Mouse (Mus musculus): ENCODE results near the gene Elk4. TPM values are rescaled to one million over a fixed set of nuclear protein-coding genes. Genes with fewer than 3 reads are reported as not detected.

Gene Elk4
- total RNA-seq, 2 experiments from 2014 or later = 88.1 to 135 TPM

- peak; percentile 87 for ATAC-seq (replicated peaks; ENCODE audit: low FRiP score, low TSS enrichment, poor library complexity, severe bottlenecking)
Observed at GRCm38 (mm10) chr1:131981378-131982013, 25.9 kb upstream of the Elk4 start.

GRCm38 (mm10) chr1:131982907-131983306, 24.5 kb upstream of the Elk4 start:
- ATAC-seq (replicated peaks; ENCODE audit: low FRiP score, low TSS enrichment, poor library complexity, severe bottlenecking) = peak; percentile 76

DNA sequence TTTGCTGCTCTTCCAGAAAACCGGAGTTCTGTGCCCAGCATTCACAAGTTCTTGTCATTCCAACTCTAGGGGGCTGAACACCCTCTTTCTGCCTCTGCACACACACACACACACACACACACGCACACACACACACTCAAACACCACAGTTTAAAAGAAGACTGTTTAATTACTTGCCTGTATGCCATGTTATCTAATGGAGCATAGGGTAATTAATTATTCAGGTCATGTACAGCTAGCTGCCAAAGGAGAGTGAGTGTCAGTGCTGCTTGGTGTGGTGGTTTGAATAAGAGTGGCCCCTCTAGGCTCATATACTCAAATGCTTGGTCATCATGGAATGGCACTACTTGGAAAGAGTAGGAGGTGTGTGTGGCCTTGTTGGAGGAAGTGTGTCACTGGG, 23.6 kb upstream of the Elk4 start:
- no peak for ATAC-seq (replicated peaks; ENCODE audit: low FRiP score, low TSS enrichment, poor library complexity, severe bottlenecking)

- no peak for ATAC-seq (replicated peaks; ENCODE audit: low FRiP score, low TSS enrichment, poor library complexity, severe bottlenecking)
Observed at GRCm38 (mm10) chr1:131987432-131987831, 20.0 kb upstream of the Elk4 start.

DNA sequence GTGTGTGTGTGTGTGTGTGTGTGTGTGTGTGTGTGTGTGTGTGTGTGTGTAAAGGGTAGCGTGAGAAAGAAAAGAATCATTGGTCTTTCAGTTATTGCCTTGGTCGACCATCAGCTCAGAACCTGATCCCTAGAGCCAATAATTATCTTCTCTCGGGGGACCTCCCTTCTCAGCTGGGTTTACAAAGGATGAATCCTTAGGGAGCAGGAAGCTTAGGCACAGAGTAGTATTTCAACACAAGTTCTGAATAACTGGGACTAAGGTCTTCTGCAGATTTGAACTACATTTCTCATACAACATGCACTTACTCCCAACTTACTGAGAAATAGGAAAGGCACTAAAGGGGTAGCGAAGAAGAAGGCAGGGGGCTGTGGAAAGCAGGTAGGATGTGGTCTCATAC, 17.9 kb upstream of the Elk4 start:
- no peak for ATAC-seq (replicated peaks; ENCODE audit: low FRiP score, low TSS enrichment, poor library complexity, severe bottlenecking)

GRCm38 (mm10) chr1:131990083-131990760, 17.2 kb upstream of the Elk4 start:
- ATAC-seq (replicated peaks; ENCODE audit: low FRiP score, low TSS enrichment, poor library complexity, severe bottlenecking) = no peak

- ATAC-seq (replicated peaks; ENCODE audit: low FRiP score, low TSS enrichment, poor library complexity, severe bottlenecking) = no peak
Observed at GRCm38 (mm10) chr1:131992561-131993001, 14.8 kb upstream of the Elk4 start.

DNA sequence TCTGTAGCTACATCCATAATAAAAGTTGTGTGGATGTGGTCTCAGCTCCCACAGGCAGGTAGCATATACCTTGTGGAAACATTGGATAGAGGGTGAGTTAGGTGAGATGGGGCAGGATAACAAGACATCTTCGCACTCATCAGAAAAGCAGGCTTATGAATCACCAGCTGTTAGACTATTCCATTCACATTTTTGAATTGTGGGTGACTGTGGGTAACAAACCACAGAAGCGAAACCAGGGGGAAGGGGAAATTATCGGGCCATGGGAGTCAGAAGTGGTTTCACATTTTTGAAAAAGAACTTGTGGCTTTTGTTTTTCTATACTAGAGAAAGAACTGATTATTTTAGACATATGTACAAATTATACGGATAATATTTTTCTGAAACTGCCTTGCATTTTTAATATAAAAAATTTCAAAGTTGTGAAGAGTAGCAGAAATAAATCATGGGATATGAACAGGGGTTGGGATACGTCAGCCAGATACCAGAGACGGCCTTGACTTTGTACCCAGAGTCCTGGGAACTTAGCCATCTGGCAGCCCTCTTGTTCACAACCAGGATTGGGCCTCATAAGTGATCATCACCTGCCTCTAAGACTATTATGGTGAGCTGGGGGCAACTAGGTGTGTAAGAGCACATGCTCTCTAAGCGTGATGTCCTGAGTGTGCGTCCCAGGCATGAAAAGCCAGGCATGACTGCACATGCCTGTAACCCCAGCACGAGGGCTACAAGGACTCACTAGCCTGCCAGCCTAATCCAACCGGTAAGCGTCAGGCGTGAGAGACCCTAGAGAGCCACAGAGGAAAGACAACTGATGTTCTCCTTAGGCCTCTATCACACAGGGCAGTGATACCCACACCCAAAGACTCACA, 14.0 kb upstream of the Elk4 start:
- ATAC-seq (replicated peaks; ENCODE audit: low FRiP score, low TSS enrichment, poor library complexity, severe bottlenecking) = no peak

DNA sequence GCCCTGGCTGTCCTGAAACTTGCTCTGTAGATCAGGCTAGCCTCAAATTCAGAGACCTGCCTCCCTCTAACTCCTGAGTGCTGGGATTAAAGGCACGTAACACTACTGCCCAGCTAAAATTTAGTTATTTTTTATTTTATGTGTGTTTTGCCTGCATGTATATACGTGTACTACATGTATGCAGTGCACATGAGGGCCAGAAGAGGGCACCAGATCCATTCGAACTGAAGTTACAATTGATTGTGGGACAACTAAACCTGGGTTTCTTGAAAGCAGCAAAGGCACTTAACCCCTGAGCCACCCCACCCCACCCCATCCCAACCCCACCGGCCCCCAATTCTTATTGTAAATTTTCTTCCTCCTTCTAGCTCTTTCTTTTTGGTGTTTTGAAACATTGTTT, 12.3 kb upstream of the Elk4 start:
- peak; percentile 74 for ATAC-seq (replicated peaks; ENCODE audit: low FRiP score, low TSS enrichment, poor library complexity, severe bottlenecking)

DNA sequence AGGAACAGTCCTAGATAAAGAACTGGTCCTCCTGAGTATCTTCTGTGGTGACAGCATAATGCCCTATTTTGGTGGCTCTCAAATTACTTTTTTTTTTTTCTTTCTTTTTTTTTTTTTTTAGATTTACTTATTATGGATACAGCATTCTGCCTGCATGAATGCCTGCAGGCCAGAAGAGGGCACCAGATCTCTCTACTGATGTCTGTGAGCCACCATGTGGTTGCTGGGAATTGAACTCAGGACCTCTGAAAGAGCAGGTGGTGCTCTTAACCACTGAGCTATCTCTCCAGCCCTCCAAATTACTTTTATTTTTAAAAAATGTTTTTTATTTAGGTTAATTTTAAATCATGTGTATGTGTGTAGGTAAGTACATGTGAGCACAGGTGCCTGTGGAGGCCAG, 6.9 kb upstream of the Elk4 start:
- no peak for ATAC-seq (replicated peaks; ENCODE audit: low FRiP score, low TSS enrichment, poor library complexity, severe bottlenecking)

GRCm38 (mm10) chr1:132001880-132002330, 5.5 kb upstream of the Elk4 start:
- ATAC-seq (replicated peaks; ENCODE audit: low FRiP score, low TSS enrichment, poor library complexity, severe bottlenecking) = peak; percentile 78

- no peak for ATAC-seq (replicated peaks; ENCODE audit: low FRiP score, low TSS enrichment, poor library complexity, severe bottlenecking)
Observed at GRCm38 (mm10) chr1:132003111-132003510, 4.3 kb upstream of the Elk4 start.

DNA sequence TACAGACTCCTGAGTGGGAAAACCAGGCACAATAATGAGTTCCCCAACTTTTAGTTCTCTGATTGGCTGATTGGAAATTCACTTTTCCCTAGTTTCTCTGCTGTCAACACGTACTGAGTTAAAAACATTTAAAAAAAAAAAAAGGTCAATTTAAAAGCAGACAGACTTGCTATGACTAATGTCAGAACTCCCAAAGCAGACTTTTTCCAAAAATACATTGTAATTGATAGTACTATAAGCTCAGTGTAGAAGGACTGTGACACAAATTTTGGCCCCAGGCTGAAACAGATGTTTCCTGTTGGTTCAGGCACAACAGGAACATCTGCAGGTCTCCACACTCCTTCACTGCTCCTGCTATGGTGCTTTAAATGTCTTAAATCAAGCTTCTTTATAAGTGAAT, 3.6 kb upstream of the Elk4 start:
- ATAC-seq (replicated peaks; ENCODE audit: low FRiP score, low TSS enrichment, poor library complexity, severe bottlenecking) = no peak

DNA sequence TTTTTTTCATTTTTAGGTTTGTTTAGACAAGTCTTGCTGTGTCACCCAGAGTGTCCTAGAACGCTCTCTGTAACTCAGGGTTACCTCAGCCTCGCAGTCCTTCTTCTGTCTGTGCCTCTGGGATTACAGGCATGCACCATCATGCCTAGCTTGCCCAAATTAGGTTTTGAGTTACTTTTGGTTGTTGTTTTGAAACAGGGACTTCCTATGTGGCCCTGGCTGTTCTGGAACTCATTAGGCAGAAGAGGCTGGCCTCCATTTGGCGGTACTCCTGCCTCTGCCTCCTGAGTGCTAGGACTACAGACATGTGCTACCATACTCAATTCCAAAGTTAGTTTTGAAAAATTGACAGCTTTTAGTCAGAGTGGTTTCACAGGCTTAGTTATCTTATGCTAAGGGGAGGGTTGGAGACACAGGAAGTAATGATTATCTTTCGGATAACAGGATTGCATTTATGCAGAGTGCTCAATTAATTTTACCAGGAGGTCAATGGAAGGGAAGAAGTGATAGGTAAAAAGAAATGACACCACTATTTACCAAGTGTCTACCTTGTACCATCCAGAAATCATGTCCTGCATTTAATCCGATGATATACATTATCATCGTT, 2.7 kb upstream of the Elk4 start:
- ATAC-seq (replicated peaks; ENCODE audit: low FRiP score, low TSS enrichment, poor library complexity, severe bottlenecking) = no peak

DNA sequence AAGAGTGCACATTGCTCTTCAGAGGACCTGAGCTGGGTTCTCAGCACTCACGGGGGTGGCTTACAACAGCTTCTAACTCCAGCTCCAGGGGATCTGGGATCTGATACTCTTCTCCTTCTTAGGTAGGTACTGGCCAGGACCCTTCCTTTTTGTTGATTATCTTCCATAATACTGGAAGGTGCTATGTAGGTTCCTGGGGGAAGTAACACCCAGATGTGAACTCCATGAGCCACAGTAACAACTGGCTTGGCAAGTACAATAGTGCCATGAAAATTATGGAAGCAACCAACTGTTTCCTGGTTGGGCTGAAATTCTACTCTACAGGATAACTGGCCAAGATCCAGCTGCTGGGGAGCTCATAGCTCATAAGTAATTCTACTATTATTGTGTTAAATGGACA, 1.9 kb upstream of the Elk4 start:
- ATAC-seq (replicated peaks; ENCODE audit: low FRiP score, low TSS enrichment, poor library complexity, severe bottlenecking) = no peak

GRCm38 (mm10) chr1:132006046-132006445, 1.4 kb upstream of the Elk4 start:
- ATAC-seq (replicated peaks; ENCODE audit: low FRiP score, low TSS enrichment, poor library complexity, severe bottlenecking) = no peak

DNA sequence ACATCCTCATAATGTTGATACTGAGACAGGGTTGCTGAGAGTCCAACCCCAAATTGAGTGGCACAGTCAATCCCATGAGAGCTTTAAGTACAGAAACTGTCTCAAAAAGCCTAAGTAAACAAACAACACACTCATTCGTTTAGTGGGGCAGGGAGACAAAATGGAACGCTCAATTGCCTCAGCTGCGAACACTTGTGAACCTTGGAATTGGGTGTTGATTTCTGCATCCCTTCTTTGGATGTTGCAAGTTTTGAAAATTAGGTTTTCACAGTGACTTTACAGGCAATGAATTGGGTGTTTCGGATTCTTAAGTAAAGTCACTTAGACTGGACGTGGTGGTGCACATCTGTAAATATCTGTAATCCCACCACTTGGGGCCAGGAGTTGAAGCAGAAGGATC, 686 bp upstream of the Elk4 start:
- no peak for ATAC-seq (replicated peaks; ENCODE audit: low FRiP score, low TSS enrichment, poor library complexity, severe bottlenecking)

DNA sequence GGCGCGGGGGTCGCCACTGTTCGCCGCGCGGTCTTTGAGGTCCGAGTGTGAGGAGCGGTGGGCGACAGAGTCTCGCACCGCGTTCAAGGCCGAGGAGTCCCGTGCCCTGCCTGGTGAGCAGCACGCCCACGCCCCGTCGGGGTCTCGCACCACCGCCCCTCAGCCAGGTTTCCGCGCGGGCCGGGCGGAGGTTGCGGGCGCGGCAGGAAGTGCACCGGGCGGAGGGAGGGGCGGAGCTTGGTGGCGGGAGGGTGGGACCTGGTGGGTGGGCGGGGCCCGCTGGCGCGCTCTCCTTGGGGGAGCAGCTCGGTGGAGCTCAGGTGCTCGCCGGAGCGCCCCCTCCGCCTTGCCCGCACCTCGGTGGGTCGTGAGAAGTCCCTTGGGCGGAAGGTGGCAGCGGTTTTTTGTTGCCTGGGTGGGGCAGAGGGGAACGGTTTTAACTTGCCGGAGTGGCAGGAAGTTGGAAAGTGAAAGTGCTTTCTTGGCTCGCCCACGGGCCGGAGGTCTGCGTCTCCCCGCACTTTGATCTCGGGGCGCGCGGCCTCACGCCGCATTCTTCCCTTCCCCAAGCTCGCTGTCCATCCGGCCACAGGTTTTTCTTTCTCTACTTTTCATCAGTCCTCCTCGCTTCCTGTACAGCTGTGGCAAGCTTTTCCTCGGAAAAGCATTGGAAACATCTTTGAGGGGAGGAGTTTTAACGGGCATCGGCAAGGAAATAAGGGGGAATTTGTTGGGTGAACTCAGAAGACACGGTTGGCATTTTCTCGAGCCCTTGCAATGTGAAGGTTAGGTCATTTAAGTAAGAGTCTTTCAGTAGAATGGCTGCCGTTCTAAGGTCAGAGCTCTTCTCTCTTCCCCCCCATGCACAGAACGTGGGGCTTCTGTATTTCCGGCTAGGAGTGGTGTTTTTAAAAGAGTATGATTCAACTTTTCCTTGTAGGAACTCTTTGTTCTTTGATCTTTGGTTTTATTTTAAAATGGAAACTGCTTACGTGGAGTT, 721 bp downstream of the Elk4 start:
- ATAC-seq (replicated peaks; ENCODE audit: low FRiP score, low TSS enrichment, poor library complexity, severe bottlenecking) = peak; percentile 64

Measured in megakaryocyte-erythroid progenitor cell, adult 5-6 weeks (primary cell).